Mouse (Mus musculus) neutrophil, adult 5-6 weeks (primary cell): ENCODE data around the gene Gm20388. TPM values are rescaled to one million over a fixed set of nuclear protein-coding genes. Genes with fewer than 3 reads are reported as not detected.

Source experiments
- ATAC-seq: fragments of 151-379, 151-347 bp; 2 replicates; pipeline ENCODE4 v1.8.0; 2017; ENCODE audit warnings: mild to moderate bottlenecking, moderate TSS enrichment; ENCODE audit not compliant: insufficient number of reproducible peaks, poor library complexity, low FRiP score, severe bottlenecking; ENCODE audit errors: extremely low read depth
- total RNA-seq: library from RNA; stranded (forward); fragments of 200-1000 nt; gene quantifications from 2 replicates; pipeline ENCODE4 v1.2.3, GENCODE M21; 2017

Gene Gm20388
- total RNA-seq, 1 experiment from 2014 or later, result 10.8 TPM

- no peak for ATAC-seq
Measured at GRCm38 (mm10) chr8:121705174-121705573, 1794.5 kb downstream of the Gm20388 start.

- ATAC-seq, result no peak
Measured at GRCm38 (mm10) chr8:121706956-121707355, 1796.3 kb downstream of the Gm20388 start.

DNA sequence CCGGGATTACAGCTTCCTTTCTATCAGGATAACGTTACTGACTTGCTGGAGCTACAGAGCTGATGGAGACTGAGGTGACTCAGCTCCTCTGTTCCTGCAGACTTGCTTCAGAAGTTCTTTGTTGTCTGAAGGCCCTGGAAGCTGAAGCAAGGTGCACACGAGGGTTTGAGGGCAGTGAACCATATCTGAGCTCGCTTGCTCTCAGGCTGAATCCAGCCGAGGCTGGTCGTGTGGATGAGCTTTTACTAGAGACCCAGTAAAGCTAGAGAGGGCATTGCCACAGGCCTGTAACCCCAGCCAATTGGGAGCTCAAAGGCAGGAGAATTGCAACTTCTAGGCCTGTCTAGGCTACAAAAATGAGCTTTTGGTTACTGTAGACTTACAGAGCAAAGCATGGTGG, 1797.8 kb downstream of the Gm20388 start:
- no peak for ATAC-seq

GRCm38 (mm10) chr8:121717502-121717901, 1806.9 kb downstream of the Gm20388 start:
- no peak for ATAC-seq

- ATAC-seq, result no peak
Measured at GRCm38 (mm10) chr8:121717982-121718425, 1807.4 kb downstream of the Gm20388 start.

- no peak for ATAC-seq
Measured at GRCm38 (mm10) chr8:121718925-121719324, 1808.3 kb downstream of the Gm20388 start.

- no peak for ATAC-seq
Measured at GRCm38 (mm10) chr8:121721072-121721471, 1810.4 kb downstream of the Gm20388 start.

DNA sequence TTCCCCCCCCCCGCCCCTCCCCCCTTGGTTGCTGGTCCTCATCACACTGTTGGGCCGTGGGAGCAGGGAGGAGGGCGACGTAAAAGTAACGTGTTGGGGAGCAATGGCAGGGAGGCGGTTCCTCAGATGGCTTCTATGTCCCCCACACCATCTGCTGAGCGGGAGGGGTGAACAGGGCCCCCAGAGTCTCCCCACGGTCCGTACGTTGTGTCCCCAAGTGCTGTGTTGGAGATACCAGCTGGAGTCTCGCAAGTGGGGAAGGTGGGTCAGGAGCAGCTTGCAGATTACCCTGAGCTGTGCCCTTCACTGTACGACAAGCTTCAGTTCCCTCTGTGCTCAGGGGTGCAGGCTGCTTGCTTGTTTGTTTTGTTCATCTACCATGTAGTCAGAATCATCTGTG, 1813.2 kb downstream of the Gm20388 start:
- no peak for ATAC-seq

GRCm38 (mm10) chr8:121727164-121727563, 1816.5 kb downstream of the Gm20388 start:
- no peak for ATAC-seq

GRCm38 (mm10) chr8:121729323-121729722, 1818.7 kb downstream of the Gm20388 start, which contains the start of gene Jph3:
Jph3 (plus strand) TSS chr8:121729623.
- ATAC-seq, result no peak

GRCm38 (mm10) chr8:121729754-121730153, 1819.1 kb downstream of the Gm20388 start:
- no peak for ATAC-seq

DNA sequence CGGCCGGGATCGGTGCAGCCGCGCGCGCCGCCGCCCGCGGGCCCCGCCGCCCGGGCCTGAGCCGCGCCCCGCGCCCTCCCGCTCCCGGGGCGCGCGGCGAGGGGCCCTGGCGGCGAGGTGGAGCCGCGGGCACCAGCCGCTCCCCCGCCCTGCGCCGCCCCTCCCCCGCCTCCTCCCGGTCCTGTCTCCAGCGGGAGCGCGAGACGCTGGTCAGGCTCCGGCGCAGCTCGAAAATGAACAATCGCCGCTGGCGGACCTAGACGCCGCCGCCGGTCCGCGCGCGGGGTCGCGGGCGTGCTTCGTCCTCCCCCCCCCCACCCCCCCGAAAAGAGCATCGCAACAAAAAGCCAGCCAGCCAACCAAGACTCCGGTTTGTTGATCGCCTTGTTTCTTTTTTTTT, 1819.5 kb downstream of the Gm20388 start:
- ATAC-seq, result no peak

GRCm38 (mm10) chr8:121730646-121731045, 1820.0 kb downstream of the Gm20388 start:
- no peak for ATAC-seq

GRCm38 (mm10) chr8:121731060-121731459, 1820.4 kb downstream of the Gm20388 start:
- ATAC-seq, result no peak

DNA sequence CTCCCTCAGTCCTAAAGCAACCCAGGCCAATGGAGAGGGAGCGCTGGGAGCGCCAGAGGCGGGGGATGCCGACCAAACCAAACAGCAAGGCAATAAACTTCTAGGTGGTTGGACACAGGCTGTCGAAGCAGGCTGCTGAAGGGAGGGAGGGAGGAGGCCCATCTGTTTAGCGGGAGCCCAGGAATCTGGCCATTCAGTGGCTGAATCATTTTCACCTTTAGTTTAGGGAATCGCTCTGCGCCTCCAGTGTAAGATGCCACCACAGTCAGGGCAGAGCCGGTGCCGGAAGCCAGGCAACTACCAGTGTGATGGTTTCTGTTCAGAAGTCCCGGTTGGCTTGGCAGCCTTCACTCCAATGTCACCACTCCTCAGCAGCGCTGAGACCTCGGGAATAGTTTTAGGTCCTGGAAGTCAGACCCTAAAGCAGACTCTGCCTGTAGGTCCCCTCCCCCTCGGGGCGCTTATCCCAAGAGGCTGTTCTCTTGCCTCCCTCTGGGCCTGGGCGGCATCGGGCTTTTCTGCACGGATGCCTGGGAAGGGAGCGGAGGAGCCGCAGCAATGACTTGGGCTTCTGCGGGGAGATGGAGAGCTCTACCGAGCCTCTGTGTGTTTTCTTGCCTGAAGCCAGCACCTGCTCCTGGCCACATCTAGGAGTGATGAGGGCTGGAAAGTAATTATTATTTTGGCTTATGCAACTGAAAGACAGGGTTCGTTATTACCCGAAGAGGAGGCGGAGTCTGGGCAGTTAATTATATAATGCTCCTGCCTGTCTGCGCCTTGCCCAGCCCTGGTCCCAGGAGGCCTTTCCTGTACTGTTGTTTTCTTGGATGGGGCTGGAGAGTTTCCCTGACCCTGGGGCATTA, 1821.1 kb downstream of the Gm20388 start:
- no peak for ATAC-seq

DNA sequence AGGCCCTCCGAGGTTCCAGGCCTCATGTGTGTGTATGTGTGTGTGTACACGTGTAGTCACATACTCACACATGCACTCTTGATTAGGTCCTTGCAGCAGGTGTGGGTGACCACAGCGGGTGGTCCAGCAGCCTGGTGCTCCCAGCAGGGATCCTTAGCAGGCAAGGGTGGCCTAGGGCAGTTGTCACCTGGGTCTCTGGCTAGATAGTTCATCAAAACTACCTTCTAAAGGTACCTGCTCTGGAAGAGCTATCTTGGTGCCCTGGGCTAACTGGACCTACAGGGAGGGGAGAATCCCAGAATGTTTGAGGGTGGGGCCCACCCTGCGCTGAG, 1821.7 kb downstream of the Gm20388 start:
- no peak for ATAC-seq

- ATAC-seq, result no peak
Measured at GRCm38 (mm10) chr8:121734262-121734661, 1823.6 kb downstream of the Gm20388 start.

DNA sequence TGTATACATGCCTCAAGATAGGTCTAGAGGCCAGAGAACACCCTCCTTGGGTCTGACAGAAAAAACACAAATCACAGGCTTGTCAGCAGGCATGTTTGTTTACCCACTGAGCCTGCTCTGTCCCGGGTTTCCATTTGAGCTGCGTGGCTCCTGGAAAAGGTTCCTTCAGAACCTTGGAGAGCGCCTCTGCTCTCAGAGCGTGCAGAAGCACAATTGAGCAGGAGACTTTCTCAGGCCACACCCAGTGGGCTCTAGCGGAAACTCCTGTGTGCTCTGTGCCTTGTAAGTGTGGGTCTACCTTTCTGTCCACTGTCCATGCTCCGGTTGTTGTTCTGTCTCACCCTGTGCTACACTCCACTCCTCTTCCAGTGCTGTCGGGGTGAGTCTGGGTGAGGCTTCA, 1825.6 kb downstream of the Gm20388 start:
- no peak for ATAC-seq

- no peak for ATAC-seq
Measured at GRCm38 (mm10) chr8:121740721-121741120, 1830.1 kb downstream of the Gm20388 start.

DNA sequence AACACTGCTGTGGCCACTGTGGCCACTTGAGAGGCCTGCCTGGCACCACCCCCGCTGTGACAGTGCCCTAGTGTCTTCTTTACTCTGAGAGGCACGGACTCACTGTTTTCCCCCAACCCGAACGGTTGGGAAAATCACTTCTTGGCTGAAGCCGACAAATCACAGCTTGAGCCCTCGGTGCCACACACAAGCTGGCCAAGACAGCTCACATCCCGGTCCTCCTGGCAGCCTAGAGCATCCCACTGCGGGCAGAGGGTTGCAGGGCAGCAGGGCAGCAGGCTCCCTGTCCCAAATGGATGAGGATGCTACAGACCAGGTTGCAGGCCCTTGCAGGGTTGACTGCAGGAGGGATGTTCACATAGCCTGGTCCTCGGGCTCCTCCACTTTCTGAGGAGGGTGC, 1838.9 kb downstream of the Gm20388 start:
- ATAC-seq, result no peak

GRCm38 (mm10) chr8:121750512-121750911, 1839.9 kb downstream of the Gm20388 start:
- no peak for ATAC-seq
